Mouse (Mus musculus) left cerebral cortex, postnatal 10 days (tissue): Measurements from ENCODE around the gene Pir. TPM values are rescaled to one million over a fixed set of nuclear protein-coding genes. Genes with fewer than 3 reads are reported as not detected.

Experiments used
- DNase-seq, 2 experiments: peaks; one replicate each; pipeline ENCODE4 v3.0.0; 2021 to 2022; ENCODE audit warnings: low spot score in 2 of 2, mixed read lengths in 1 of 2; ENCODE audit errors: extremely low spot score in 1 of 2
- intact Hi-C: fragments of 180-260 bp; cut with DNase I; formaldehyde crosslinking; loops from one replicate; pipeline ENCODE4 v1.15.1; 2025
- total RNA-seq, 2 experiments: library from RNA; stranded (reverse); gene quantifications; 2 replicates each; pipeline ENCODE4 v1.2.3; 2021

Pir gene
- total RNA-seq, 2 experiments from 2014 or later: 2.4 to 3.8 TPM

DNA sequence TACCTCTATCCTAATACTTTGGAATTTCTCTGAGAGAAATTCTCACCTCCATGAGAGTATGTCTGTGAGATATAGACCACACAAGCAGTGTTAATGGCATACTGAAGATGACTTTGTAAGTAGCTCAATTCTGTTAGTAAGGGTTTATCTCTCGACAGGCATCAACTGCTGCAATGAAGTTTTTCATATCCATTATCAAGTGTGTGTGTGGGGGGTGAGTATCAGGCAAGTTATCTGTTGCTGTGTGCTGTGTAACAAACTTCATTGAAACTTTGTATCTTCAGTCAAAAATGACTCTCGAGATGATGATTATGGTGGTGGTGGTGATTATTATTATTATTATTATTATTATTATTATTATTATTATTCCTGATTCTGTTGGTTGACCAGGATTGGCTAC is 147.6 kb downstream of the Pir start:
- intact Hi-C loops: no loop called here
- DNase-seq: no peak

DNA sequence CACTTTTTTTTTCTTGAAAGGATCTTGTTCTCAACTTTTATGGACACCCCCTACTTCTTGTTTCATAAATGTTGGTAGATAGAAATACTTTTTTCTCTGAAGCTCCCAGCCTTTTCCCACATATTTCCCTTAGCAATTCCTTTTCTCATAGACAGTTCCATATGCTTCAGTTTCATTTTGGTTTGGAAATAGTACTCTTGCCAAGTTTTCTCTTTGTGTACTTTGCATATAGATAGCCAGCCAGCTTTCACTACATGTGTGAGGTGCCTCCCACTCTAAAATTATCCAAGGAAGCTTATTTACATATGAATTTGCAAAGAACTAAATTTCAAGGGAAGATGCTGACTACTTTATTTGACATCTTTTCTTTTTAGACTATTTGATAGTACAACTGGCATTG is 148.8 kb downstream of the Pir start:
- no peak for DNase-seq
- intact Hi-C loops: no loop called here

DNA sequence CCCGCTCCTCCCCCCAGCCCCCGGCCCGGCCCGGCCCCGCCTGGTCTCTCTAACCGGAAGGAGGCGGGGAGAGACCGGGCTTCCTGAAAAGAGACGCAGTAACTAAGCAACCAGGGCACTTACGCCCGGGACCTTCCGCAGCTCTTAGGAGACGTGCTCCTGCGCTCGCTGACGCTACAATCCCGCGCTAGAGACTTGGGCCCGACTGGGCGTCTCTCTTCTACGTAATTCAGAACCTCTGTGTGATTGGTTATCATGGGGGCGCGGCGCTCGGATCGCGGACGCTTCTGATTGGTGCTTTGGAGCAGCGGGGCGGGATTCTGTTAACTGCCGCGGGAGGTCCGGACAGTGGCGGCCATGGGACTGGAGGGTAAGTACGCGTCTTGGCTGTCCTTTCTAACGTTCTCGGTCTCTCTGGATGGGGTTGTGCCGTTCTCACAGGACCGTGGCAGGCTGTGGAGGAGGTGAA is 150.3 kb downstream of the Pir start, which contains the start of gene Piga:
TSS of gene Piga (plus strand) at position 317 of the 469 bp plus-strand sequence.
- DNase-seq: peak; percentile 90 to 93
- intact Hi-C loops: no loop called here

DNA sequence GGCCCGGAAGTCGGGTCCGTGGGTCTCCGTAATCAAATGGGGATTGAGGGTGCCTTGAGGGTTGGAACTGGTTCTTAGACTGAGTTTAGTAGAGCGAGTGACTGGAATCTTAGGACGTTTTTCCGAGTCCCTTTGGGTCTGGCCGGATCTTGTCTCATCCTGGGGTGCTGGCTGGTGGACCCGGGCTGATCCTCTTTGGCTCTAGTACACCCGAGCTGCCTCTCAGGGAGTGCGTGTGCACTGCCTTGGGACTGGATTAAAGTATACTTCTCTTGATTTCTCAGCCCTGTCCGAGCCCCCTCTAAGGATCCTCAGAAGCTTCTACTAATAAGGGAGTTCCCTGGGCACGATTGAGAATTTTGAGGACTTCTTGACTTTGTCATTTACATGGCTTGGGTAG is 150.8 kb downstream of the Pir start:
- intact Hi-C loops: no loop called here
- peak in 1 of 2 experiments; percentile 15 for DNase-seq

DNA sequence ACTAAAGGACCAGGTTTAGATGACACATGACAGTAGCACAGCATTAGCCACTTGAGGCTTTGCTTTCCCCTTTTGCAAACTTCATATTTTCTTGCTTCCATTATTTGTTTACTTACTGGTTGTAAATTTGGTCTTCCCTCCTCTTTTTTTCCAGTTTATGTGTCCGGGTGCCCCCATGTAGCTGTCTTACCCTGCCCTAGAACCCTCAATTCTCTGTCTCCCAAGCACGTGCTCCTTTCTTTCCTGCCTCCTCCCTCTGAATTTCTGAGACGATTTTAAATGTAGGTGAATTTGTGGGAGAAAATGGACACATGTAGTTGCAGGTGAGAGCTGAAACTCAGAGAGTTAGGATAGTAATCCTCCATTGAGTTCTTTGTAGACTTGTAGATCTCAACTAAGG is 151.3 kb downstream of the Pir start:
- intact Hi-C loops: no loop called here
- no peak for DNase-seq

Other genes starting within 250 kb of the Pir start
- gene Car5b, start 241.4 kb upstream of the Pir start, total RNA-seq: 1 to 10 TPM; 2.6 to 2.7 TPM
- 10 to 100 TPM; 11.7 to 12.7 TPM for gene Siah1b, start 192.9 kb upstream of the Pir start, total RNA-seq
- gene Cltrn, start 180.5 kb upstream of the Pir start, total RNA-seq: not detected
- gene Ace2, start 130.0 kb upstream of the Pir start, total RNA-seq: 1 to 10 TPM in 1 of 2 experiments, under 1 TPM in 1; 0.91 to 1.0 TPM
- under 1 TPM; 0.49 to 0.94 TPM for gene Bmx, start 11.2 kb upstream of the Pir start, total RNA-seq
- 1 to 10 TPM; 3.3 to 3.6 TPM for gene Vegfd, start 104.0 kb downstream of the Pir start, total RNA-seq
- 1 to 10 TPM; 5.7 TPM for gene Piga, start 150.4 kb downstream of the Pir start, total RNA-seq
- 1 to 10 TPM; 2.8 to 3.4 TPM for gene Asb11, start 167.6 kb downstream of the Pir start, total RNA-seq
- gene Asb9, start 237.0 kb downstream of the Pir start, total RNA-seq: not detected